Mouse (Mus musculus): ENCODE data around the gene Gid8.

GRCm38 (mm10) chr2:180737984-180738383 is 28.1 kb downstream of the Gid8 start:
- TF ChIP-seq CTCF (IDR thresholded peaks at IDR 0.05; ENCODE audit: borderline replicate concordance, control insufficient read depth, extremely low read depth, insufficient read depth, low read length, poor library complexity) (no peak), POLR2A (IDR thresholded peaks at IDR 0.05; ENCODE audit: control insufficient read depth, extremely low read depth, insufficient read depth, low read length, poor library complexity) (no peak)
